Mouse (Mus musculus) lung, adult 2 months (tissue): ENCODE measurements at regions not wholly inside any gene's neighbourhood (a gene's known extent, or its start where the extent isn't known, plus 50 kb on each side); places are given as distances from the start of the nearest gene placed in this dataset.

Source experiments
- CTCF ChIP-seq: fragments of 200-500 bp; IDR thresholded peaks from 2 replicates; pipeline ENCODE4 v1.5.1; 2011; ENCODE audit warnings: mild to moderate bottlenecking, low read length, control low read depth; ENCODE audit not compliant: insufficient read depth
- POLR2A ChIP-seq: fragments of 200-500 bp; IDR thresholded peaks from 2 replicates; pipeline ENCODE4 v1.6.1; 2011; ENCODE audit warnings: low read depth, mild to moderate bottlenecking, control low read depth, low read length, borderline replicate concordance; ENCODE audit errors: extremely low read depth

DNA sequence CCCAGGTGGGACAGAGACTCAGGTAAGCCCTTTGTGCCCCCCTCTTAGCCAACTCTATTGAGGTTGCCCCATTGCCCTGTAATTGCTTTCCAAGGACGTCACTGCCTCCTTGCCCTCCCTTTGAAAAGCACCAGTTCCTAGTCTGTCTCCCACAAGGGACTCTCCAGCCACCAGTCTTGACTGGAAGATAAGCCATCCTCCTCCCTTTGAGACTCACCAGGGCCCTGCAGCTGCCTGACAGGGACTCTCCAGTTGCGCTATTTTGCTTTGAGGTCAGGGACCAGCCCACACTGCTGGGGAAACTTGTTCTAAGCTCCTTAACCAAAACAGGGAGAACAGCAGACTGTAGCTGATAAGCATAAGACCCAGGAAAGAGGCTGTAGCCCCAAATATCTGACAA is 69.7 kb upstream of the Slc22a22 start:
- TF ChIP-seq POLR2A (no peak), CTCF (no peak)
